Mouse (Mus musculus) c-Kit-positive CD71-positive TER-119-negative erythroid progenitor cells, embryonic 14.5 days (primary cell): ENCODE measurements around the gene Zfp788.
"Not testable (repeated sequence)": the region's sequence is repeated elsewhere in the genome, so short reads cannot be mapped to it uniquely, and the experiment has no call there.

Source experiments
- DNase-seq: peaks from one replicate; pipeline ENCODE4 v3.0.0-alpha.2; 2013; ENCODE audit warnings: low read depth

Gene Zfp788

GRCm38 (mm10) chr7:41632409-41633220 lies at the start of gene Zfp788:
Gene Zfp788 (plus strand): TSS chr7:41633203.
- peak; percentile 84 for DNase-seq

DNA sequence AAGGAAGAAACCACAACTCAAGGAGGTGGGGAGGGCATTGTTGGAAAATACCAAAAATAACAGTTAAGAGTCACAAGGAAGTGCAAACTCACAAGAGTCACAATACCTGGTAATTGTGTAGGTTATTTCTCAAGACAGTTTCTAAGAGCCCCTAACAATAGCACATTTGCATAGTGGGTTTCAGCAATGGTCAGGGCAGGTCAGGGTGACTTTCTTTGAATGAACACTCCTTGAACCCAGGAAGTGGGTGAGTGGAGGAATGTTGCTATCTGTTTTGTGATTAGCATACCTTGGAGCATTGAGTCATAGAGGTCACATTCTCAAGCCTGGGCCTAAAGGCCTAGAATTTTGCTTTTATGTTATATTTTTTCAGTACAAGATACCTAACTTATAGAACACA lies 45.2 kb upstream of the Zfp788 start:
- not testable (repeated sequence) for DNase-seq

DNA sequence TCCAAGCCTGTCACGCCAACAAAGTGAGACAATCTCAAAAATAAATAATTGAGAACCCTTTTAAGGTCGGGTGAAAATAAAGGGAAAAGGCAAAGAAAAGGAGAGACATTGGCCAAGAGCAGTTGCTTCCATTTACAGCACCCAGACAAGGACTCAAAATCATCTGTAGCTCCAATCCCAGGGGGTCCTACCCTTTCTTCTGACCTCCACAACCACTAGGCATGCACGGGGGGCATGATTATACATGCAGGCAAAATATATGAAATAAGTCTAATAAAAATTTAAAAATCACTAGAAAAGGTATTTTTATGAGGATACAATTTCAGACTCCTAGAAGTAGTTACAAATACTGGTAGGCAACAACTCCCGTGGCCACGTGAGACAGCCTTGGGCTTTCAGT lies 34.4 kb upstream of the Zfp788 start:
- no peak for DNase-seq

GRCm38 (mm10) chr7:41599034-41599813 lies 33.8 kb upstream of the Zfp788 start, which contains the start of gene 2610021A01Rik:
Gene 2610021A01Rik (plus strand): TSS chr7:41599230.
- peak; percentile 86 for DNase-seq

- DNase-seq: no peak
These were observed 33.0 kb upstream of the Zfp788 start for GRCm38 (mm10) chr7:41599932-41600548.

DNA sequence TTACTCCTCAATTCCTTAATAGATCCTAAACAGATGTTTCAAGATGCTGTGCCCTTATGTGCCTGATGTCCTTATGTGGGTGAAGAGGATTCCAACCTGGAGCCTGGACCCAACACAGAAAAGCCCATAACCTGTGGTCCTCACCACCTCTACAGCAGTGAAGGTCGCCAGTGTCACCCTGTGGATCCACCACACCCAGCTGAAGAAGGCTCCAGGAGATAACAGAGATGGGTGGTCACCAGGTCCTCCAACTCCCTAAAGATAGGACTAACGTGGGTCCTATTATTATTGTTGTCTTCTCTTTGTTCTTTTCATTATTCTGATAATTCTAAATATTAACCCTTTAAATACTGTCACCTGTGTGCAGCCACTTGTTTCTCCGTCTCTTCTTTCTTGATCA lies 21.3 kb upstream of the Zfp788 start:
- no peak for DNase-seq

- DNase-seq: not testable (repeated sequence)
These were observed 16.8 kb upstream of the Zfp788 start for GRCm38 (mm10) chr7:41616241-41616640.

DNA sequence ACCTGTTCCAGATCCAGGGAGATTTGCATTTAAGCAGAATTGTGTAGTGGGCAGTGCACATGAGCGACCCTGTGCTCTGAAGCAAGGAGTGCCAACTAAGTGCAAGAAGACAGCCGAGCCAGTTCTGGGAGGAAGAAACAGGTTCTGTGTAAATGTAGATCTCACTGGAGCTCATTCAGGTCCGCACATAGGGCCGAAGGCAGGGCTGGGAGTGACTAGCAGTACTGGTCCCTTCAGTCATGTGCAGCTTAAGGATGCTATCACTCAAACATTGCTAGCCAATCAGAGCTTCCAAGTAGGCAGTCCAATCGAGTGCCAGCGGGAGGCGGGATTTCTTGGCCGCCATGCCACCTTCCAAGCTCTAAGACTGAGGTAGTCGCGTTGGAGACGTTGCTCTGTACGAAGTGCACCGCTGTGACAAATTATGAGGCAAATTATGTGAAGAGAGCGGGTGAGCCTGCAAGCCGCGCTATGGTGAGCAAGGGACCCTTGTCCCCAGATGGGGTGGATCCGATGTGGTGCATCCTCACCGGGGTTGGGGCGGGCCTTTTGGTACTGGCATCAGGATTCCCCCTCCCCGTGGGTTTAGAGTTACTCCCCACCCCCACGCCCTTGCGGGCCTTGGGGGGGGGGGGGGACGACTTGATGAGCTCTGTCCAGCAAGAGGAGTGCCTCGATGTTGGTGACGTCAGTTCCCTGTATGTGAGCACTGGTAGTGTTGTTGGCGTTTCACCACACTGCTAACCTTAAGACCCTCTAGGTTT lies 400 bp downstream of the Zfp788 start:
- DNase-seq: peak; percentile 86

- not testable (repeated sequence) for DNase-seq
These were observed 41.3 kb downstream of the Zfp788 start for GRCm38 (mm10) chr7:41674326-41674725.
